Mouse (Mus musculus) monocyte, adult 2 months (primary cell): Measurements from ENCODE around the gene Ankrd13d.
A peak's percentile ranks its signal among the peaks of the same experiment; 100 is the strongest.

Source experiments
- DNase-seq, 2 experiments: peaks; one replicate each; pipeline ENCODE4 v3.0.0; 2022; ENCODE audit warnings: low spot score in 2 of 2, low read depth in 1 of 2

The Ankrd13d gene

DNA sequence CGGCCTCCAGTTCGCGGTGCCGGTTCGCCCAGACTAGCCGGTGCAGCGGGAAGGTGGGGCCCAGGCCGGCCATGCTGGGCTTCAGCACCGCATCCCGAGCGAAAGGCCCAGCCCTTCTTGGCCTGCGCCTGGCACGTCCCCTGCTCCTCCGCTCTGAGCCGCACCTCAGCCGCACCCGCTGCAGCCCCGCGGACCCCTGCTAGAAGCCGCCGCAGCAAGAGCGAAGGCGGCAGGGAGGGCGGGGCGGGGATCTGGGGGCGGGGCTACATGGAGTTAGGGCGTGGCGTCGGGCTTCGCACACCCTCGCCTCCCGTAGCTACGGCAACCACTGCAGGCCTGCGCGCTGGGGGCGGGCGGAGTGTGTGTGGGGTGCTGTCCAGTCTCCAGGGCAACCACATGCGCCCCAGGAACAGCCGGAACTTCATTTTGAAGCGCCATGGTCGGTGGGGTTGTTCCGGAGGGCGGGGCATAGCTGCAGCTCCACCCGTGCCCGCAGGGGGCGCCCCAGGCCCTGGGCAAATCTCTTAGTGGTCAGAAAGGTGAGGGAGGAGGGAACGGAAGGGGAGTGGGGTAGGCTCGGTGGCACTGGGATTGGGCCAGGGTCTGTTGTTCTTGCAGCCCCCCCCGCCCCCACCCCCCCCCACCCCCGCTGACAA is at the start of gene Ankrd13d:
Gene Ankrd13d, minus strand, starts transcription at position 240 of the 656 bp plus-strand sequence.
- DNase-seq: peak; percentile 82 to 85

GRCm38 (mm10) chr19:4332653-4333052 is 49.7 kb upstream of the Ankrd13d start:
- peak in 1 of 2 experiments; percentile 32 for DNase-seq

DNA sequence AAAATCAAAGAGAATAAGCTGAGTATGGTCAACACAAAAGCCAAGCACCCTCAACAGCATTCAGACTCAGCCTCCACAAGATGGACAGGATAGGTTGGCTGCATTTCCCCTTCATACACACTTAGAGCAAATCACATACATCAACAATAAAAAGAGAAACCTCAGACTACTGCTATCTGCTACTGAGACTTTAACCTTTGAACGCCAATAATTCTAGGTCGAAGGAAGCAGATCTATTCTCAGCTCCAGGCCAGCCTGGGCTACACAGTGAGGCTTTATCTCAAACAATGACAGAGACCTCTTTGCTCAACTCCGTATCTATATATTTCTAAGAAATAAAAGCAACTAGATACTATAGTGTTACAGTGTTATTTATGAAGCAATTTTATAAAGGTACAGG is 48.3 kb upstream of the Ankrd13d start:
- DNase-seq: no peak

GRCm38 (mm10) chr19:4330603-4331002 is 47.7 kb upstream of the Ankrd13d start:
- no peak for DNase-seq

DNA sequence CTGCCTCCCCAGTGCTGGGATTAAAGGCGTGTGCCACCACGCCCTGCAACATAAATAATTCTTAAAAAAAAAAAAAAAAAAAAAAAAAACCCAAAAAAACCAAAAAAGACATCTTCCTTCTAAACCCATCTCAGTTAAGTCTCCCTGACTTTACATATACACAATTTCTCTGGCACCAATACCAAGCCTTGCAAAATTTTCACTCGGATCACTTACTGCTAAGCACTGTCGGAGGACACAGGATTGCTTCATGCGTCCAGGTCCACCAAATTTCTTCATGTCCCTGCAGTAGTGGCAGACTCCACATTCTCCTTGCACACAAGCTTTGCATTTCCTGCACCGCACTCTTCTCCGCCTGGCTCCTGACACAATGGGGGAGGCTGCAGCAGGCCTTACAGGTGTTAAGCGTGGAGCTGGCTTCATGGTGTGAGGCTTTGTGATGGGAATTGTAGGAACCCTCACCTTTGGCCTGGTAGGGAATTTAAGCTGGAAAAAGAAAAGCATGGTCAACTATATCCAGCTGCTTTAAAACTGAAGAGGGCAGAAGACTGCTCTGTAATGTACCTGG is 45.9 kb upstream of the Ankrd13d start:
- DNase-seq: no peak

DNA sequence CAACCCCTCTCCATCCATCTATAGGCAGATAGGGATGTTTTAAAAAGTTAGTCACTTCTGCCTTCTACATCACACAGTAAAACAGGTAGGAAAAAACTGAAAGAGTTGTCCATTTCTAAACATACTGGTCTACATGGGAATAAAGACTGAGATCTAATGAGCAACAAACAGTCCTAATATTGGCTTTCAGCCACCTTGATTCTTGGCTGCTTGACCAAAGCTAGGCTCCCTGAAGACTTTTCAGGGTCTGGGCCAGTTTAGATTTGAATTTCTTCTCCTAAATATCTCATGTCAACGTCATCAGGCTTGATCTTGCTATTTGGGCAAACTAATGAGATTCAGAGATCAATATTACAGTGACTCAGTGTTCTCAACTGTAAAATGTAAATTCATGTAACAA is 43.9 kb upstream of the Ankrd13d start:
- no peak for DNase-seq

GRCm38 (mm10) chr19:4326106-4326505 is 43.2 kb upstream of the Ankrd13d start:
- no peak for DNase-seq

- DNase-seq: no peak
Measured at GRCm38 (mm10) chr19:4322134-4322533, 39.2 kb upstream of the Ankrd13d start.

GRCm38 (mm10) chr19:4321622-4322021 is 38.7 kb upstream of the Ankrd13d start:
- no peak for DNase-seq

- DNase-seq: no peak
Measured at GRCm38 (mm10) chr19:4319272-4319671, 36.3 kb upstream of the Ankrd13d start.

- no peak for DNase-seq
Measured at GRCm38 (mm10) chr19:4317181-4317580, 34.2 kb upstream of the Ankrd13d start.

- no peak for DNase-seq
Measured at GRCm38 (mm10) chr19:4315223-4315944, 32.4 kb upstream of the Ankrd13d start.

GRCm38 (mm10) chr19:4309776-4310185 is 26.8 kb upstream of the Ankrd13d start:
- no peak for DNase-seq

GRCm38 (mm10) chr19:4309302-4309701 is 26.4 kb upstream of the Ankrd13d start:
- DNase-seq: no peak

DNA sequence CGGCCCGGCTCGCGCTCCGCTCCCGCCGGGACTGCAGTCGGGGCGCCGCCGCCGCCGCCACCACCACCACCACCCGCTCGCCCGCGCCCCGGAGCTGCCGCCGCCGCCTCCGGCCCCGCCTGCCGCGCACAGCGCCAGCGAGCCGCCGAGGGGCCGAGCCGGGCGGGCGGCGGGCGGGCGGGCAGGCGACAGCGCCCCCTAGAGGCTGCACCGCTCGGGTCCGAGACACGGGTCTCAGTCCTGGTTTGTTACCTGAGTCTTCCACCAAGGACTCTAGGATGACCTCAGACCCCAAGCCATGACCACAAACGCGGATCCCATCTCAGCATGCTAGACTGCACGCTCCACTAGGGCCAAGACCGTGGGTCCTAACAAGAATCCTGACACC is 23.2 kb upstream of the Ankrd13d start, which contains the start of gene Grk2:
Gene Grk2, minus strand, starts transcription at position 33 of the 388 bp plus-strand sequence.
- peak in 1 of 2 experiments; percentile 66 for DNase-seq

GRCm38 (mm10) chr19:4305491-4306189 is 22.7 kb upstream of the Ankrd13d start:
- no peak for DNase-seq

DNA sequence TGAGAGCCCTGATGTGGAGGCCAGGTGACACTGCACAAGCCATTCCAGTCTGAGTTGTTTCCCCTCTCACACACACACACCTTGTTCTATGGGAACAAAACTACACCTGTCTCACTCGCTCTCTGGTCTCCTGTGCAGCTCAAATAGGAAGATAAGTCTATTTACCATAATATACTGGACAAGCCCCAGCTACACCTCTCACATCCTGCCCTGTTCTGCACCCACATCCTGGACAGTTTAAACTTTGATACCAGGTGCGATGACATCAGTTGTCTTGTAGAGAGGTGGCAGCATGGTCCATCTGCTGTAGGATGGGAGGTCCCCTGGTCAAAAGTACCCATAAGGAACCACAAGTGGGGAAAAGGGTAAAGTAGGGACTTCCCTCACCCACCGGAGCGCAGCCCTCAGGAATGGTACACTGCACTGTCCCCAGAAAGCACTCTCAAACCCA is 22.0 kb upstream of the Ankrd13d start:
- DNase-seq: no peak

DNA sequence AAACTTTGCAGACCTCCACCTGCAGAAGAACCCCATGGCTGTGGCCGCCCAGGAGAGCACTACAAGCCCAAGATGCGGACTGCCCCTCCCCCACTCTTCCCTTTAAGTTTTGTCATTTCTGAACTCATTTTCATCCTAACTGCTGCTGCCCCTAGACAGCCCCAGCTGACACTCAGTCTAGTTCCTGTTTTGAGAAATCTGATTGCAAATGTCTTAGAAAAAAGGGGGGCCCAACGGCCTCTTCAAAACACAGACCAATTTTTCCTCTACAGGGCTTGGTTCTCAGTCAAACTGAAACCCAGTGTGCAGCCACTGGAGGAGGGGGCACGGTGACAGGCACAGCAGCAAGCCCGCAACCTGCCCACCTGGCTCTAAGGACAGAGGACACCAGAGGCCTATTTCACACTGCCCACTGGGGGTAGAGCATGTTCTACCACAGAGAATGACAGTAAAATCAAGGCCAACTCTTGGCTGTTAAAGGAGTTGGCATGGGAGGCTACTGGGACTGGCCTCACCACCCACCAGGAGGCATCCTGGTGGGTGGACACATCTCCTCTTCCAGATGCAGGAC is 21.4 kb upstream of the Ankrd13d start:
- no peak for DNase-seq

DNA sequence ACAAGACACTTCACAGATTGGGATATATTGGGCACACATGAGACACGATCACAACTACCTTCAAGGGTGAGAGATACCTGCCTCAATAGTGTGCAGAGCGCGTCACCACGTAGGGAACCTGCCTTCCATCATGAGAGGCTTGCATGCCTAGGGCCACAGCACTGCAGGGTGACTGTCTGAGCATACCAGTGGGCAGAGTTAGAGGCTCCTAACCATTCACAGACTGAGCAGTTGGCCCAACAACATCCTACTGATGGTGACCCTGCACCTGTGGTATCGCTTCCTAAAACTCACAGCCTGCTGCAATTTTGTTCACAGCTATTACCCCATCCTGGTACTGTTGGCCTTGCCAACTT is 20.7 kb upstream of the Ankrd13d start:
- no peak for DNase-seq

DNA sequence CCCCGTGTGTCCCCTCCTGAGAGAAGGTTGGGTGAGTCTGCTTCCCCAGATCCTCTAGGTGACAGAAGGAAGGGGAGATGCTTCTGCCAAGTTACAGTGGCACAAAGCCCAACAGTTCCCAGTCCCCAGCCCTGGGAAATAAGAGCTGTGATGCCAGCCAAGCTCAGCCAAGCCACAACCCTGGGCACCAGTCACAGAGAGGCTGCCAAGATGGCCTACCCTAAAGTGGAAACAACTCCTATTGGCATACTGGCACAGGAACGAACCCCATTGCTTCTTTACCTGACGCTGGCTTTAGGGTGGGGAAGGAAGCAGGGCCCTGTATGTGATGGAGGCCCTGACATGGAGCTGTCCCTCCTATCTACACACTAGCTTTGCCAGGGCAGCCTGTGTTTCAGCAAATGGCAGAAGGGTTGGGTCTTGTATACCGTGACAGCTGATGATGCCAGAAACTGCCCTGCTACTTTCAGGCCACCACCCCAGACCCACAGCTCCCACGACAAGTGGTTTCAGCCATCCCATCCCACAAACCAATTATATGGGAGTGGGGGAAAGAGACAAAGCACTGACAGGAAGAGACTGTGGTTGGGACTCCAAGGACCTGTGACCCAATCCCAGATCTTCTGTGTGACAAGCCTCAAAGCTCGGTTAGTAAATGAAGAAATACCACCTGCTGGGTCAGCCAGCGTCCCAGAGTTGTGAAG is 20.2 kb upstream of the Ankrd13d start:
- no peak for DNase-seq
